Mouse (Mus musculus): ENCODE measurements around the gene Speer4f2. TPM values are rescaled to one million over a fixed set of nuclear protein-coding genes. Genes with fewer than 3 reads are reported as not detected.

Gene Speer4f2
- polyA plus RNA-seq, 1 experiment = not detected

Other genes starting within 250 kb of the Speer4f2 start
- not detected in 2 replicates for gene Speer4f1, start 102.9 kb downstream of the Speer4f2 start, polyA plus RNA-seq (2012; rRNA removed)
- gene Sema3c, start 201.1 kb downstream of the Speer4f2 start, polyA plus RNA-seq (2012; rRNA removed) = 60.9 and 70.7 TPM in 2 replicates